Mouse (Mus musculus) 3T3-L1 (cell line): ENCODE results near the gene Dbp.

Source experiments
- DNase-seq: peaks from one replicate; pipeline ENCODE4 v3.0.0-alpha.2; 2015; ENCODE audit warnings: low read depth, low spot score

Dbp gene

DNA sequence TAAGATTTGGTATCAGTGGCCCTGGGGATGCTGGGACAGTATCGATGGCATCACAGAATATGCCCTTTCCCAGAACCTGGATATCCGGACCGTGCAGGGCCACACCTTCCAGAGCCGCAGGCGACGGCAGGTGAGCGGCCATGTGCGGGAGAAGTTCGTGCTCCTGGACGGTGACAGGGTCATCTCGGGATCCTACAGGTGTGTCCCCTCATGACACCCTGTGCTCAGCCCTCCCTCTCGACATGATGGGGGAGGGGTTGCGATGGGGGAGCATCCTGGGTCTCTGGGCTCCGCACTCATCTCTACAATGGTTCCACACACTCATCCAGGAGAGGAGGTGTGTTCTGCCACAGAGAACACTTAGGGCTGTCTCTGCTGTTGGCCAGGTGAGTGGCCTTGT is 18.9 kb downstream of the Dbp start:
- DNase-seq: no peak

DNA sequence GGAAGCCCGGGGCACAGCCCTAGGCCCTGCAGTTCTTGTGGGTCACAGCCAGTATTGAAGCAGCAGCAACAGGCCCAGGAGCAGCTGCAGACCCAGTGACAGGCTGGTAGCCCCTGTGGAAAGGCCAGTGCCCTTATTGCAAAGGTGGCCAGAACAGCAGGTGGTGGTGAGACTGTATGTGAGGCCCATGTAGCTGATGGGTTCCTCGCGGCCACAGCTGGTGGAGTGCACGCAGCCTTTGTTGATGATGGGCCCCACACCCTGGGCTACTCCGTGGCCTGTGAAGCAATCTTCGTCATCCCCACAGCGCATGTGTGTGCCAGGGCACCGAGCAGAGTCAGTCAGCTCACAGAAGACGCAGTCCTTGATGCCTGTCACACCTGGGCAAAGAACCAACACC is 20.3 kb downstream of the Dbp start:
- DNase-seq: no peak

DNA sequence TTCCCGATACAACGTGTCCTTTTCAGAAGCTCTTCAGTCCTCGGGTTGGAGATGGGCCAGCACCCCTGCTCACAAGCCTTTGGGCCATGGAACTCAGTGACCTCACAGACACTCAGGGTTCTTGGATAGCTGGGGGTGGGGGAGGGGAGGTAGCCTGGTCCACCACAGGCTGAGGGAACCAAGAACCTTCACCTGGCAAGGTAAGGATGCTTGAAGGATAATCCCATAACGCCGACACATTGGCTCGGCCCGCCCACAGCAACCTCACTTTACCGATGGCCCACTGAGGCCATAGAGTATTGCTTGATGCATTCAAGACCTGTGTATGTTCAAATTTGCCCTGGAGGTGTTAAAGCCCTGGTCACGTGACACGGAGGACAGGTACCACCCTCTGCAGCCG is 20.8 kb downstream of the Dbp start, which contains the start of gene Spaca4:
Spaca4 (minus strand) TSS at position 101 of the 400 bp plus-strand sequence.
- DNase-seq: no peak

DNA sequence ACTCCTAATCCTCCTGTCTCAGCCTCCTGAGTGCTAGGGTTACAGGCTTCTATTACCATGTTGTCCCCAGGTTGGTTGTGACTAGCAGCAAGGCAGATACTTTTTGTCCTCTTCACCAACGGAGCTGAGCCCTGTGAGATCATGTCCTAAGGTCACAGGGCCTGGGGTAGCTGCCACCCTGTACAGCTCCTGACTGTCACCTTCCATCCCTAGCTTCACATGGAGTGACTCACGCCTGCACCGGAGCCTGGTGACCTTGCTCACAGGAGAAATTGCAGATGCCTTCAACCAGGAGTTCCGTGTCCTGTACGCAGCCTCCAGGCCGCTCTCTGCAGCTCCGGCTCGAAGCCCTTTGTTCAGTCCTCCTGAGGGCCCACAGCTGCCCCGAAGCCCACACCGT is 21.5 kb downstream of the Dbp start:
- DNase-seq: no peak

DNA sequence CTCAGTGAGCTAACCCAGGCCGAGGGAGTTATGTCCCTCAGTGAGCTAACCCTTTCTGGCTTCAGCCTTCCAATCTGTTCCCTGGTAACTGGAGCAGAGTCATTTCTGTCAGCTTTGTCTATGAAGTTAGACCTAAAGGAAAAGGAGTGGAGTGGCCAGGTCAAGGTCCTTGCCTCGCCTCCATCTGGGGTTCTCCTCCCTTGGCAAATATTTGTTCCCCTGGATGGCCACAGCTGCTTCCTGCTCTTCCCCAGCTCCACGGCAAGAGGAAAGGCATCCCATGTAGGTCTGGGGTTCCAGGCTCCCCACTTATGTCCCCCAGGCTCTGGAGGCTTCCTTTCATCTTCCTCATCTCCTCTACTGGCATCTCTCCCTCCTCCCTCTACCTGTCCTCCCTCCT is 22.7 kb downstream of the Dbp start:
- no peak for DNase-seq

DNA sequence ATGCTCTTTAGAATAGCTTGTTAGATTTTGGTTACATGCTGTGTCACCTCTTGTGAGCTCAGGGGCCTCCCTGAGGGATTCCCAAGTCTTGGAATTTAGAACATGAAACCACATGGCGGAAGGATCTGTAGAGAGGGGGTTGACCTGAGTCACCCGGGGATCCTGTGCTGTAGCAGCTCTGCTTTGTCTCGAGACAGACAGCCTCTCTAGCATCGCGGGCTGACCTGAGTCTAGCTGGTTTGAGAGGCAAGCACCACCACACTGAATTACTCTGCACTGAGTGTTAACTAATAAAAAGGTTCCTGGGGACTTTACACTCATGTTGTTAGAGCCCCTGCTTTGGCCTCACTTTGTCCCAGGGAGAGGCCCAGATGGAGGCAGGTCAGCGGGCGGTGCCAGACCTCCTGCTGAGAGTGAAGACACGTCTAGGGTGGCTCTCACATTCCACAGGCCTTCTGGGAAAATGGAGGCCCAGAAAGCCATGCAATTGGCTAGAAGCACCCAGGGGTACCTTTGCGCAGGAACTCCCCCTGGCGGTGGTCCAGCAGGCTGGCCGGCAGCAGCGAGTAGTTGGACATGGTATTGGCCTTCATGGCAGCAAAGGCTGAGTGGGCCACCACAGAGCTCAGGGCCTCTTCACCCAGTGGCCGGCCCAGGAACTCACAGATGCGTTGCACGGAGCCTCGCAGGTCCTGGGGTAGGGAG is 26.0 kb downstream of the Dbp start:
- peak; percentile 53 for DNase-seq

DNA sequence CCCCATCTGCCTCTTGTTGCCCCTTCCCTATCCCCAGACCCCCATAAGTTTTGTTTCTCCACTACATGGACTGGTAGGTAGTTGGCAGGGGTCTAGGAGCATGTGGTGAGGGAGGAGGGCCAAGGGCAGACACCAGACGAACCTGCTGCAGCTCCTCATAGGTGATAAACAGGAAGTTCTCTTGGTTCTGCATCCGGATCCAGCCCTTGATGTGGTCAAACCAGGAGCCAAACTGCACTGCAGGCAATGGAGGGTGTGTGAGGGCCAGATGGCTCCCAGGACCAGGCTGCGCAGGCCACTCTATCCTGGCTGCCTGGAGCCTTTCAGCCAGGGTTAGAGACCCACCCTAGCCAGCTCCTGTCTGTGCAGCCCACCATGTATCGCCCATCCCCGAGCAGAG is 28.6 kb downstream of the Dbp start:
- no peak for DNase-seq

DNA sequence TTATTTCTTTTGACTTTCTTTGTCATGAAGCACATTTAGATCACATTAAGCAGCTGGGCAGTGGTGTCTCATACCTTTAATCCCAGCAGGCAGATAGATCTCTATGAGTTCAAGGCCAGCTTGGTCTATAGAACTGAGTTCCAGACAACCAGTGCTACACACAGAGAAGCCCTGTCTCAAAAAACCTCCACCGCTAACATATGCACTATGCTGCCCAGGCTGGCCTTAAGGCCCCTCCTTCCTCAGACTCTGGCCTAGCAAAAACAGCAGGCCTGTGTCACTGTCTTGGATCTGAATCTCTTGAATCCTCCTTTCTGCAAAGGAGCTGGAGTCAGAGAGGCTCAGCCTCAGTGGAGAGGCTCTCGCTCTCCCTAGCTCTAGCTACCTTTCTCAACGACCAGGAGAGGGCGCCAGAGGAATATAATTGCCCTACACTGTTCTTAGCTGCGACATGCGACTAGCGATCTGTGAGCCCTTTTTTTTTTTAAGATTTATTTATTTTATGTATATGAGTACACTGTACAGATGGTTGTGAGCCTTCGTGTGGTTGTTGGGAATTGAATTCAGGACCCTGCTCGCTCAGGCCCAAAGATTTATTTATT is 34.4 kb downstream of the Dbp start:
- peak; percentile 90 for DNase-seq

DNA sequence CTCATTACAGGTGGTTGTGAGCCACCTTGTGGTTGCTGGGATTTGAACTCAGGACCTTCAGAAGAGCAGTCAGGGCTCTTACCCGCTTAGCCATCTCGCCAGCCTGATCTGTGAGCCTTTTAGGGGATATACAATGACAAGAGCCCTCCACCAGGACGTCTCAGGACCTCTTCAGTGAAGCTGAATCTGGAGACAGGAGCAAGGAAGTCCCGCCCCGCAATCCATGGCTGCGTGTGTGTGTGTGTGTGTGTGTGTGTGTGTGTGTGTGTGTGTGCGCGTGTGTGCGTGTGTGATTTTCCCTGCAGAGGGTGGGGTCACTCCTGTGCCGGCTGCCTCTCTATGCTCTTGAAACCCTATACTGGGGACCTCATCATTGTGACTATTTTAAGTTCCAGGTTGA is 34.9 kb downstream of the Dbp start:
- no peak for DNase-seq

DNA sequence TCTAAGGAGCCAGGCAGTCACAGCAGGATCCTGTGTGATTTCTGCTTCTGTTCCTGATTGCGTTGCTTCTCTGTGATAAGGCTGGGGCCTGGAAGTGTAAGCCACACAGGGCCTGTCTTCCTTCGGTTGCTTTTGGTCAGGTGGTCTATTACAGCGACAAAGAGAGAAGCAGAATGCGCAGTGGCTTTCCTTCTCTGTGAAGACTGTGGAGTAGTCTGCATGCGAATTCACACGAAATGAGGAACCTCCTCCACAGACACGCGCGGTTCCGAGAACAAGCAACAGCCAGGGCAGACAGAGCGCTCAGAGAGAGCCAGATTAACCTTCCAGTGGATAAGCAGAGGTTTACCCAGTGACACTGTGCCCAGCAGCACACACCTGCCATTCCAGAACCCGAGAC is 36.4 kb downstream of the Dbp start:
- no peak for DNase-seq

DNA sequence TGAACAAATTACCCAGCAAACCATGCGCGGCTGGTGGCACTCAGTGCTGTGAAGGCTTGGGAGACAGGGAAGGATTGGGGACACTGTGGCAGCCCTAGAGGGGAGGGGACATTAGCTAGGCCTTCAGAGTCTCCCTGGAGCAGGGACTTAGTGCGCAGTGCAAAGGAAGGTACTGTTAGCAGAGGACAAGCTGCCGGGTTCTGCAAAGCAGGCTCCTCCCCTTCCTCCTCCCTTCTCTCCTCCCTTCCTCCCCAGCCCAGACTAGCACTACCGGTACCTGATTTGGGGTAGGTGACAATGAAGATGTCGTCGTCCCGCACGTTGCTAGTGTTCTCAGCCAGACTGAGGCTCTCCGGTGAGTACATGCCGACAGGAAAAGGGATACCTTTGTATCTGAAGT is 36.9 kb downstream of the Dbp start:
- DNase-seq: no peak

DNA sequence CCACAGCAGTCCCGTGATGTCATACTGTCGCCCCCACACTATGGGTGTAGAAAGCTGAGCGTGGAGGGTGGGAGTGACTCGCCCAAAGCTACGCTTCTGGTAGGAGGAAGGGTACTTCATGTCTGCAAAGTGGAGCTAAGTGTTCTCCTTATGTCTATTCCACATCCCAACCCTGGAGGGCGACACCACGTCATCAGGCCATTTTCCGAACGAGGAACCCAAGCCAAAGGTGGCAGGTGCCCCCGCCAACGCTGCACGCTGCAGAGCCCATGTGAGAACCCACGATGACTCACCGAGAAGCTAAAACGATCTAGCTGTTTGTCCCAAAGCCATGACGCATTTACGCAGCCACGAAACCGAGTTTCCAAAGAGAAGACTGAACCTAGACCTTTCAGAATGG is 37.5 kb downstream of the Dbp start:
- no peak for DNase-seq

DNA sequence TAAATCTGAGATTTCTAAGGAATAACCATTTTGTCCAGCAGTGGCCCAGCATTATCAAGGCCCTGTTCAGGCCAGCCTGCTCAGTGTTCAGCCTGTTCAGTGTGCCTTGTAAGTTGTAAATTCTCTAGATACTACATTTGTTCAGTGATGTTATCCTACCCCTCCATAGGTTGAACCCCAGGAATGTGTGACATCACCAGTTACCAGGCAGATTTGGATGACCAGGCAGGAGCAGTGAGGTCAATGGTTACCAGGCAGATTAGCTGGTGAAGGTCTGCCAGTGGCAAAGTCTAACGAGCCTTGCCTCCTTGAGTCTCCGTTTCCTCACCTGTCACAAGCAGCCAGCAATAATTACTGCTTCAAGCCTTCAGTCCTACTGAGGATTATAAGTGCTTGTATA is 39.5 kb downstream of the Dbp start:
- DNase-seq: peak; percentile 82

DNA sequence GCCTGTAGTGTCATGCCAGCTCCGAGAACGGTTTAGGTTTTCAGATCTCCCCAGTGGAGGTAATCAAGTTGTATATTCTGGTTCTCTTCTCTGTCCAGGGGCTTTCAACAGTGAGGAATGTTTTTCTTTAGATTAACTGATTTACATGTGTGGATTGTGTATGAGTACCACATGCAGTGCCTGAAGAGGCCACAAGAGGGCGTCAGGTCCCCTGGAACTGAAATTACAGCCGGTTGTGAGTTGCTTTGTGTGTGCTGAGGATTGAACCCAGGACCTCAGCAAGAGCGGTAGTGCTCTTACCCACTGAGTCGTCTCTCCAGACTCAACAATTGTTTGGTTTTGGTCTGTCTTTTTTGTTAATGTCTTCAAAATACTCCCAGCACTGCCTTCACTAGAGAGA is 41.6 kb downstream of the Dbp start:
- DNase-seq: no peak

DNA sequence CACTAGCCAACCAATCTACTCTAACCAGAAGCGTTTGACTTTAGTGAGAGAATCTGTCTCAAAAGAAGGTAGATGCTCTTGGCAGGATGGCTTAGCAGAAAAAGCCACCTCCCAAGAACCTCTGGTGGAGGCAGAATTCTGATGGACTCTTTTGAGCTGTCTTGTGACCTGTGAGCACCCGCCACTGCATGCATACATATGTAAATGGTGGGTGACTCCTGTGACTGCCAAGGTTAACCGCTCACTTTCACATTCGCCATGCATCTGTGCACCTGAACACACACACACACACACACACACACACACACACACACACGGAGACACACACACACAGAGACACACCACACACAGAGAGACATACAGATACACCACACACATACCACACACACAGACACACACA is 42.6 kb downstream of the Dbp start:
- DNase-seq: no peak

DNA sequence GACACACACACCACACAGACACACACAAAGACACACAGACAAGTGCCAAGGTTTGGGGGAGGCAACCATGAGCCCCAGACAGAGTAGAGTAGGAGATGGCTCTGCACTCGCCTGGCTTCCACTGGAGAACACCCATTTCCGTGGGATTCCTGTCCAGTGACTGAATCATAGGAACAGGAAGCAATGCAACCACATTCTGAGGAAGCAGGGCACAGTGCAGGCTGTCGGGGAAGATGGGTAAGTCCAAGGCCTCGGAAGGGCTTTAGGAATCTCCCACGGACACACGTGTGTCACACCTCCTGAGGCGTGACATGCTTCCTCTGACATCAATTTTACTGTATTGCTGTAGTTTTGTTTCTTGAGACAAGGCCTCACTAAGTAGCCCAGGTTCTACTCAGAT is 43.2 kb downstream of the Dbp start:
- peak; percentile 47 for DNase-seq

DNA sequence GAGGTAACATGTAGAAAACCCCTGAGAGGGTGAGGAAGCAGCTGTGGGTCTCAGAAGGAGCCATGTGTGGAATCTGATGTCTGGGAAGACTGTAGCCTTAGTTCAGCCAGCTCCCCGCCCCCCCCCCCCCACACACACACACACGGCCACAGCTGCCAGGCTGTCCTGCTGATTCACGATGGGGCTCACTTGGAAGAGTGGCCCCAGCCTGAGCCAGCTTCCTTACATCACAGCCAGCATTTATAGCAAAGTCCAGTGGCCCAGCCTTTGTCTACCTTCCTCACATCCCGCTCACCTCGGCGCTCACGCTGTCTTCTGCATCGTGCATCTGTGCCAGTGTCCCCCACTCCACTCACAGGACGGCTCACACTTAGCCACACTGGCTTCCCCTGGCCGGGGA is 44.5 kb downstream of the Dbp start:
- DNase-seq: peak; percentile 23

DNA sequence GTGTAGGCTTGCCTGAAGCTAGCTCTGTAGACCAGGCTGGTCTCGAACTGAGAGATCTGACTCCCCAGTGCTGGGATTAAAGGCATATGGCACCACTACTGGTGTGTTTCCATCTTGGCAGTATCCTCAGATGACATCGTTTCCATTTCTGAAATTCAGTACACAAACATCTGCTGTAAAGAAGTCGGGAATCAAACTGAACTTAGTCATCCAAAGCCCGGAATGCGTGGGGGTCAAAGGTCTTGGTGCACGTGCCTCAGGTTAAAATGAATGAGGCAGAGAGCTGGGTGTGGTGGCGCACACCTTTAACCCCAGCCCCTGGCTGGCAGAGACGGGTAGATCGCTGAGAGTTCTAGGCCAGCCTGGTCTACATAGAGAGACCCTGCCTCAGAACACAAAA is 45.3 kb downstream of the Dbp start:
- DNase-seq: peak; percentile 77

DNA sequence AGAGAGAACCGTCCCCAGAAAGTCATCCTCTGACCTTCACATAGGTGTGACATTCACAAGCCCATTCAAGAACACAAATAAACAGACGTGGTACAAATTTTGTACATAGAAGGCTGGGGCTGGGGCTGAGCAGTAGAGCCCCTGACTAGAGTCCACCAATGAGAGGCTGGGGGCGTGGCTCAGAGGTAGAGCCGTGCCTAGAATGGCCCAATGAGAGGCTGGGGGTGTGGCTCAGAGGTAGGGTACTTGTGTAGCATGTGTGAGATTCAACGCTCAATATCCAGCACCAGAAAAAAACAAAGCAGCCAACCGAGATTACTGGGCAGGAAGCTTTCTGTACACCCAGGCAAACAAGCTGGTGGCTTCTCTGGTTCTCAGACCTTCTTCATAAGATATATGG is 50.8 kb downstream of the Dbp start:
- DNase-seq: no peak

DNA sequence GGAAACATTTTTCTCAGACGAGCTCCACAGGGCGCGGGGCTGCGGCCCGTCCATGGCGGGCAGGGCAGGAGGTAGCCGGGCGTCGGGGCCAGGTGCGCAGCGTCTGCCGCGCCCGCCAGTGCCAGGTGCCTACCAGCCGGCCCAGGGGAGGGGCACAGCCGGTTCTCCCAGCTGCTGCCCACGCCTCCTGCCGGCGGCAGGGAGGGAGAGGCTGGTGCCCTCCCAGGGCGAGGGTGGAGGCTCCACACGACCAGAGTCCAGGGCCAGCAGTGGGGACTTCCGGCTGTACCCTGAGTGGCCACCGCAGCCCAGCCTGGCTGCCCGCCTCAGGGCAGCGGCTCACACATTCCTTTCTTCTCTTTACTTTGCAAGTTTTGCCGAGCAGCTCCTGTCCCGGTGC is 54.5 kb downstream of the Dbp start:
- no peak for DNase-seq
